Mouse (Mus musculus) Patski (cell line): ENCODE measurements at regions not wholly inside any gene's neighbourhood (a gene's known extent, or its start where the extent isn't known, plus 50 kb on each side); places are given as distances from the start of the nearest gene placed in this dataset.
A peak's percentile ranks its signal among the peaks of the same experiment; 100 is the strongest.

ENCODE experiments used
- ATAC-seq: fragments of 100-300 bp; one replicate; pipeline ENCODE4 v1.8.0; 2021
- CTCF ChIA-PET: fragments of 350-600 bp; sonication (Branson Sonifier 250); formaldehyde crosslinking; loops from one replicate; lab custom pipeline; 2022; ENCODE audit warnings: inconsistent platforms; lab: Charles Lee
- POLR2A ChIA-PET: fragments of 350-600 bp; sonication (Branson Sonifier 250); formaldehyde crosslinking; loops from one replicate; lab custom pipeline; 2022; ENCODE audit warnings: antibody characterized with exemption, inconsistent platforms; lab: Charles Lee
- DNase-seq: peaks from one replicate; pipeline ENCODE4 v3.0.0-alpha.2; 2011; ENCODE audit warnings: low read depth, low spot score
- H3K27me3 ChIP-seq: fragments of 371-371 bp; one replicate; pipeline ENCODE4 v1.5.1; 2021
- CTCF ChIP-seq: fragments of 100-300 bp; IDR thresholded peaks from one replicate; pipeline ENCODE4 v1.5.1; 2021
- in situ Hi-C: fragments of 300-500 bp; cut with MboI; formaldehyde crosslinking; loops from 3 replicates; pipeline ENCODE4 v1.11.1; 2018; ENCODE audit warnings: low pct_unique_long_range_greater_than_20kb, mixed read lengths

GRCm38 (mm10) chr3:150649783-150650565 lies 787.7 kb upstream of the Adgrl4 start:
- ATAC-seq (no peak), DNase-seq (peak; percentile 9)
- ChIA-PET POLR2A (no interaction called here), CTCF (interaction anchor here (1.0 to 1.2 kb wide), 2 partner anchors 12 to 46 kb away, joined by 3 read pairs; no protein-coding TSS in a partner anchor)
- H3K27me3 ChIP-seq = no peaks in the 10 kb centered on the region
- in situ Hi-C loops = no loop called here
- TF ChIP-seq CTCF = no peak

GRCm38 (mm10) chr3:150695751-150696150 lies 741.9 kb upstream of the Adgrl4 start:
- no peak for TF ChIP-seq CTCF
- in situ Hi-C loops = no loop called here
- ChIA-PET POLR2A (no interaction called here), CTCF (interaction anchor here (1.1 kb wide), 1 partner anchor 46 kb away, joined by 3 read pairs; no protein-coding TSS in a partner anchor)
- no peaks in the 10 kb centered on the region for H3K27me3 ChIP-seq
- DNase-seq = no peak
- no peak for ATAC-seq

- no peak for ATAC-seq
- ChIA-PET POLR2A (no interaction called here), CTCF (interaction anchor here (1.1 kb wide), 1 partner anchor 12 kb away, joined by 3 read pairs; no protein-coding TSS in a partner anchor)
- in situ Hi-C loops = no loop called here
- H3K27me3 ChIP-seq = no peaks in the 10 kb centered on the region
- no peak for DNase-seq
- no peak for TF ChIP-seq CTCF
Observed at GRCm38 (mm10) chr3:150699990-150700389, 737.7 kb upstream of the Adgrl4 start.
